Mouse (Mus musculus): ENCODE measurements around the gene Fam234a.
"Not testable (repeated sequence)": the region's sequence is repeated elsewhere in the genome, so short reads cannot be mapped to it uniquely, and the experiment has no call there.

Fam234a gene

DNA sequence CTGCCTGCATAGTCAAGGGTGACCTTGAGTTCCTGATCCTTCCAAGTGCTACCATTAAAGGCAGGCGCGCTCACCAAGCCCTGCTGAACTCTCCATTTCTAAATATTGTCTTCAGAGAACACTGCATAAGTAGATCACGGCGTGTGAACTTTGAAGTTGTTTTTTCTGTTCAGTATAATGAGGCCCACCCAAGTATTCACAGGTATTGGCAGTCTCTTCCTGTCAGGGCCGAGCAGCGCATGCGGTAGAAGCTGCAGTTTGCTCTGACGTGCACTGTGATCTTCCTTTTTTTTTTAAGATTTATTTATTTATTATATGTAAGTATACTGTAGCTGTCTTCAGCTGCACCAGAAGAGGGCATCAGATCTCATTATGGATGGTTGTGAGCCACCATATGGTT lies 9.7 kb downstream of the Fam234a start:
- no peak for DNase-seq (ENCODE audit: low spot score)

DNA sequence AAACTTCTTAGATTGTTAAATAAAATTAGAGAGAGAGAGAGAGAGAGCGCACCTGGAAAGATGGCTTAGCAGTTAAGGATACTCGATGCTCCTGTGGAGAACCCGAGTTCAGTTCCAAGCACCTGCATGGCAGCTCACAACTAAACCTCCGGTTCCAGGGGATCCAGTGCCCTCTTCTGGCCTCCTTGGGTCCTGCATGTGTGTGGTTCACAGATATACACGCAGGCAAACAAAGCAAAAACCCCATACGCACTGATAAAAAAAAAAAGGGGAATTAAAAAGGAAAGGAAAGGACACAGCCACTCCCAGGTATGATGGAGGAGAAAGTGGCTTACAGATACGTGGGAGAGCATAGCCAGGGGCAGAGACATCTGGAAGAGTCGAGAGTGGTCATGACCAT lies 11.2 kb downstream of the Fam234a start:
- DNase-seq (ENCODE audit: low spot score) = no peak

DNA sequence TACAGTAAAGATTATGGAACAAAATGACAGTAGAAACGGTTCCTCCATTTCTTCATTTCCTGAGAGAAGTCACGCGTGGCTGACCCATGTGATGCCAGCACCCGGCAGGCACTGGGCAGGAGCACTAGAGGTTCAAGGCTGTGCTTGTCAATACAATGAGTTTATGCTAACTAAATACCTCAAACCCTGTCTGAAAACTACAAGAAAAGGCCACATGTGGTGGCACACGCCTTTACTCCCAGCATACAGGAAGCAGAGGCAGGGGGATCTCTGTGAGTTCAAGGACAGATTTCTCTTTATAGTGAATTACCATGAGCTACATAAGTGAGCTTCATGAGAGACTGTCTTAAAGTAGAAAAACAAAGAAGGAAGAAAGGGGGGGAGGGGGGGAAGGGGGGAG lies 12.9 kb downstream of the Fam234a start:
- no peak for DNase-seq (ENCODE audit: low spot score)

DNA sequence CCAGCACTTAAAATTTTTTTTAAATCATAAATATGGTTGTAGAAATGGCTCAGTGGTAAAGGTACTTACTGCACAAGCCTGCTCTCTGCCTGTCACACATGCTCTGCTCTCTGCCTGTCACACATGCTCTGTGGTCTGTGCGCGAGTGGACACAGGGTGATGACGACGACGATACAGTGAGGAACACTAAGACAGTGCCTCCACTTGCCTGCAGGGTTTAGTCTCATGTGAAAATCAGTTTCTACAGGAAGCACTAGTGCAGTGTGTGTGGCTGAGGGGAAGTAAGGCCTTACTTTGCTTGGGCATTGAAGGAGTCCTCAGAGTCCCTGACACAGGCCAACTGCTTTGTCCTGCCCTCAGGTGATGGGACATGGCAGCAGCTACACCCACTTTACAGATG lies 14.3 kb downstream of the Fam234a start:
- DNase-seq (ENCODE audit: low spot score) = no peak

DNA sequence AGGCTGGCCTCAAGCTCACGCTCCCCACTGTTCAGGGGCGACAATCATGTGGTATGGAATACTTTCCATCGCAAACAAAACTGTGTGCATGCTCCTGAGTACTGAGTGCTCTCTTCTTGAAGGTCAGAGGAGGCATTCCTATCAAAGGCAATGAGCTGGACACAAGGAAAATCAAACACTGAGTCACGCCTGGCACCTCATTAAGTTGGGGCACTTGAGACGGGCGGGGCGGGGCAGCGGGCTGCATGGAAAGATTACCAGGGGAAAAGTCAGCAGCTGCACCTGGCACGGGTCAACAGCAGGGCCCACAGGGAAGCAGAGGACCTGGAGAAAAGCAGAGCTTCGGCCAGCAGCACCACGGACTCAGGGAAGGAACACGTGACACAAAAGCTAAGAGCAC lies 18.9 kb downstream of the Fam234a start:
- no peak for DNase-seq (ENCODE audit: low spot score)

DNA sequence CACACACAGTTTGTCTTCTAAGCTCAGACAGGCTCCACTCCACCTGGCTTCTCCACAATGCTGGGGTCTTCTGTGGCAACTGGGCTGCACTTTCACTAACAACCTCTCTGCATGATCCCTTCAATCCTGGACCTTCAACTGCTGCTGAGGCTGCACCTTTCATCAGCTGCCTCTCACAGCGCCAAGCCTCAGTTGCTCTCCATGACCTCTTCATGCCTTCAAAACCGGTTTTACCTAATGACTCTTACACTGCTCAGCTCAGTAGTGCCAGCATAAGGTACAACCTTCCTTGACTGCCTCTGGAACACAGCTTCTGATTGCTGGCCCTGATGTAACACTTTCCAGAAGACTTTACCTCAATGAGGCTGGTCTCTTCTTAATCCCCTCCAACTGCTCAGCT lies 22.5 kb downstream of the Fam234a start:
- DNase-seq (ENCODE audit: low spot score) = no peak

DNA sequence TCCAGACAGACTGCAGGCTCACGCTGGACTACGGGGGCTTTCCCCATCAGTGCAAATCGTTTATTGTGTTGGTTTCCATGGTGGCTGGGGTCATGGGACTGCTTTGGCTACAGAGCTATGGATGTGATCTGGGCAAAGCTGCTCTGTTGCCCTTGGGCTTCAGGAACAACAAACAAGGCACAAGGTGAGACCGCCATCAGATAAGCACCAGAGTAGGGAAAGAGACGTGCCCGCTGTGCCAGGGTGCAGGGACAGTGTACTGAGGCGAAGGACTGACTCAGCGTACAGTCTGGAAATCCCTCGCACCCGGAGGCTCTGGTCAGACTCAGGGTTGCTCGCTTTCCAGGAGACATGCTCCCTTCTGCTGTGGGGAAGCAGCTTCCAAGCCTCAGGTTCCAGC lies 31.4 kb downstream of the Fam234a start:
- no peak for DNase-seq (ENCODE audit: low spot score)

DNA sequence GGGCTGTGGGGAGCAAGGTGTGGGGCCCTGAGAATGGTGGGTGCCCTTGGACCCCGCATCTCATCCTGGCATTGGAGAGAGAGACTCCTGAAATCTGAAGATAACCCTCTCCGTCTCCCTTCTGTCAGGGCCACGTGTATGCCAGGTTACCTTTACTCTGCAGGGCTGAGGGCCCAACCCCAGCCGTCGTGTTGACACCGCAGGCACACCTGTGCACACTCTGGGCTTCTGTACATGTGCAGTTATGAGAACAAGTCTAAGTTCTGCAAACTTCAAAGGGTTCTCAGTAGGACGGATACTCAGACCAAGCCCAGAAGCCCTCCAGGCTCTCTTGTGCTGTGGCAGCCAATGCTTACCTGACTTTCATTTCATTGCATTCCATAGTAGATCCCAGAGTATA lies 31.8 kb downstream of the Fam234a start:
- DNase-seq (ENCODE audit: low spot score) = no peak

DNA sequence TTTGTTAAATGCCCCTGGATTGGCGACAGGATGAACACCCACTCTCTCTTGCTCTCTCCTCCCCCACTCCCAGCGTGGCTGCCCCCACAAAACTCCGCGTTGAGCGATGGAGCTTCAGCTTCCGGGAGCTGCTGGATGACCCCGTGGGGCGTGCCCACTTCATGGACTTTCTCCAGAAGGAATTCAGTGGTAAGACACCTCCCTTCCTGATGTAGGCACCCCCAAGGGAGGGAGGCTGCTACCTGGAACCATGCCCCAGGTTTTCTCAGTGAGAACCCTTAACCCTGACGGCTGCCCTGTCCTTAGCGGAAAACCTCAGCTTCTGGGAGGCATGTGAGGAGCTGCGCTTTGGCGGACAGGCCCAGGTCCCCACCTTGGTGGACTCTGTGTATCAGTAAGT lies 36.4 kb downstream of the Fam234a start, which contains the start of gene Arhgdig:
TSS of gene Arhgdig (minus strand) at position 101 of the 400 bp plus-strand sequence.
- no peak for DNase-seq (ENCODE audit: low spot score)

DNA sequence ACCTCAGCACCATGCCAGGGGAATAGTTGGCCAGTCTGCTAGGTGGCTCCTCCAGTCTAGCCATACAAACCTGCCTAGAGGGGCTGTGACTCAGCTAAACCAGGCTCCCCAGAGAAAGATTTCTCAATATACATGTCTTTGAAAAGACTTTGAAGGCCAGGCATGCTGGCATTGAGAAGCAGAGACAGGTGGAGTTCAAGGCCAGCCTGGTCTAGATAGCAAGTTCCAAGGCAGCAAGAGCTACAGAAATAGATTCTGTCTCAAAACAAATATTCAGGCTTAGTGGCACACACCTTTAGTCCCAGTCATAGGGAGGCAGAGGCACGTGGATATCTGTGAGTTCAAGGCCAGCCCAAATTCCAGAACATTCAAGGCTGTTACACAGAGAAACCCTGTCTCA lies 37.6 kb downstream of the Fam234a start:
- no peak for DNase-seq (ENCODE audit: low spot score)

DNA sequence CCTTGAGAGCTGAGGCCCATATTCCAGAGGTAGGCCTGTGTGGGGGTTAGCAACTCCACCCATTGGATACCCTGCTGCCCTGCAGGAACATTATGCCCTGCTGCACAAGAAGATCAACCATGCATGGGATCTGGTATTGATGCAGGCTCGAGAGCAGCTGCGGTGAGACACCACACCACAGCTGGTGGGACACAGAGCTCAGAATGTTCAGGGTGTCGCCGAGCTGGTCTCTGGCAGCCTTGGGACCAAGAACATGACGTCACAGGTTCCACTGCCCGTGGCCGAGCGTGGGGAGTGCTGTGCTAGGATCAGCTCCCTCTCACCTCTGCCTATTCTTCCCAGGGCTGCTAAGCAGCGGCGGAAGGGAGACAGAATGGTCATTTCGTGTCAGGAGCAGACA lies 39.3 kb downstream of the Fam234a start:
- DNase-seq (ENCODE audit: low spot score) = no peak

DNA sequence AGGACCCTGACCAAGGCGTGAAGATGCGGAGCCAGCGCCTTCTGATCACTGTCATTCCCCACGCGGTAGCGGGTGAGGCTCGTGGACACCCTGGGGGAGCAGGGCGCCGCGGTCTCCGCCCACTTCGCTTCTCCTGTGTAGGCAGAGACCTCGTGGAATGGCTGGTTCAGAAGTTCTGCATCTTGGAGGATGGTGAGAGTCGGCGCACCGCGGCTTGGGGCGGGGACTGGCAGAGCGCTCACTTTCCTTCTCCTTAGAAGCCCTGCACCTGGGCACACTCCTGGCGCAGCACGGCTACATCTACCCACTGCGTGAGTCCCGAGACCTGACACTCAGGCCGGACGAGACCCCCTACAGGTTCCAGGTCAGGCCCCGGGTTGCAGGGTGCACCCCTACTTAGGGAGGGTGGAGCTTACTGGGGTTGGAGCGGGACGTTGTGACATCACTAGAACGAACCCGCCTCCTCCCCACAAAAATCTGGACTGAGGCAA lies 40.7 kb downstream of the Fam234a start:
- DNase-seq (ENCODE audit: low spot score) = no peak

DNA sequence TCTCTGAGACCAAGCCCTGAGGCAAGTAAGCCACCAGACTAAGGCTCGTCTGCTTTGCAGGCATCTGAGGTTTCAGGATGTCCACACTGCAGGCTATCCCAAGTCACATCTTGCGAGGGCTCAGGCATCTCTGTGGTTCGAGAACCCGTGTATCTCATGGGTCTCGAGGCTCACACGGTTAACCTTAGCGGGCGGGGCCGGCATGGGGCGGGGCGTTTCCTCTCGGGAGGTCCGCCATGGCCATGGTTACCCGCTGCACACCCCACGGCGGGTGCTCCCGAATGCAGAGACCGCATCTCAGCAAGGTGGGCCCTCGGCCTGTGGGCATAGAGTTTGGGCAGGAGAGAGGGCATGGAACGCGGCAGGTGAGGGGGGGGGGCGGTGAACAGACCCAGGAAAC lies 41.3 kb downstream of the Fam234a start, which contains the start of gene Rgs11:
TSS of gene Rgs11 (plus strand) at position 215 of the 400 bp plus-strand sequence.
- no peak for DNase-seq (ENCODE audit: low spot score)

DNA sequence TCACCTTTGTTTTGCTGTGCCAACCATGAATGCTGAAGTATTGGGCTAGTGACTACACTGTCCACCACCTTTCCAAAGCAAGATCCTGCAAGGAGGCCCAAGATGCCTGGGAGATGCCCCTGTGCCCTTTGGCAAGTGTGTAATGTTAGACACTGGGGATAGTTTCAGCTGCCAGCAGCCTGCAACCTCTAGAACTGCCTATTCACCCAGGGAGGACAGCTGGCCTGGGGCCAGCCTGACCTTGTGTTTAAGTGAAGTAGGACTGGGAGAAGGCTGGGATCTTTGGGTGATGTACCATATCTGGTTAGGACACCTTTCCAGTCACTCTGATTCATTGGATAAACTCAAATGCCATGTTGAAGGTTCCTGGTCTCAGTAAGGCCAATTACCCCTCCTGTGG lies 42.0 kb downstream of the Fam234a start:
- no peak for DNase-seq (ENCODE audit: low spot score)

DNA sequence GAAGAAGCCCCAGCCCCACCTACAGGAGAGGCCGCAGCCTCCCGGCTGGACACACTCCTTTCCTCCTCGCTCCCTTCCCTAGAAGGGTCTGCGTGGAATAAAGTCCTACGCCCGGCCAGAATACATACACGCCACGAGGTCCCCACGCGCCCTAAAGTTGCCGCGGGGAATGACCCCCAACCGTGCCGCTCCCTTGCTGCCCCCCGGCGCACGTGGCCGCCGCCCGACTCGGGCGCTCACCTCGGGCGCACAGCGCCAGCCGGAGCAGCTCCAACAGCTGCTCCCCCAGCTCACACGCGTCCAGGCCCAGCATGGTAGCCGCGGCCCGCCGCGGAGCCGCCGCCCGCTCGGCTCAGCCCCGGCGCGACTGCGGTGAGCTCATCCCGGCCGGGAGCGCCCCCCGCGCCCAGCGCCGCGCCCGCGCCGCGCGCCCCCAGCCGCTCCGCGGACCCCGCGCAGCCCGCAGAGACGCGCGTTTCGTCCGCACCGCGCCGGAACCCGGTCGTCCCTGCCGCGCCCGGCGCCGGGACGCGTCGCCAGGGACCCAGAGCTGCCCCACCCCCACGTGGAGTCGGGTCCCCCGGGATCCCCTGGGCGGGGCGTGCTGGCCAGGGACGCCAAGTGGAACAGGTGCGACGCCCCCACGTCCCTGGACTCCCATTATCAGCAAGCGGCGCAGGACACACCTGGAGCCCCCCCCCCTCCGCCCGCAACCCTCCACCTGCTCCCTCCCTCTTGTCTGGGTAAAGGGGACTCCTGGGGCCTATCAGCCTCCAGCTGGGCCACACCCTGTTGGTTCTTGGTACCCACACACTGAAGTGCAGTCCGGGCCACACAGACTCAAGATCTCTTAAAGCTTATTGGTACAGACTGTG lies 43.0 kb downstream of the Fam234a start:
- no peak for DNase-seq (ENCODE audit: low spot score)

DNA sequence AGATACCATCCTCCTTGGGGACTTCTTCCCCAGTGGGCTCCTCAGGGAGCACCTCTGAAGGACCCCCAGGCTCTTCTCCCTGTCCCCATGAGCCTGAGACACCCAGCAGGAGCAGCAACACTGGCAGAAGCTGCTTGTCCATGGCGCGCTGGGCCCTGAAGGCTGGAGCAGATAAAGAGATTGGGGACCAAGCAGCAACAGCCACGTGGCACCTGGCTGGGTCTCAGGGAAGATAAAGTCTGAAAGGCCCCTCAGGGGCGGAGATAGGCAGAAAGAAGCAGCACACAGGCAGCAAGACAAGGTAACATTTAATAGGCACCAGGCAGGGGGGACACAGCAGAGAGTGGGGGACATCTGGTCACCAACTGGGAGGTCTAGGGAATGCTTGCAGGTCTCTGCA lies 45.1 kb downstream of the Fam234a start, which contains the start of gene Pdia2:
TSS of gene Pdia2 (minus strand) at position 196 of the 400 bp plus-strand sequence.
- no peak for DNase-seq (ENCODE audit: low spot score)

DNA sequence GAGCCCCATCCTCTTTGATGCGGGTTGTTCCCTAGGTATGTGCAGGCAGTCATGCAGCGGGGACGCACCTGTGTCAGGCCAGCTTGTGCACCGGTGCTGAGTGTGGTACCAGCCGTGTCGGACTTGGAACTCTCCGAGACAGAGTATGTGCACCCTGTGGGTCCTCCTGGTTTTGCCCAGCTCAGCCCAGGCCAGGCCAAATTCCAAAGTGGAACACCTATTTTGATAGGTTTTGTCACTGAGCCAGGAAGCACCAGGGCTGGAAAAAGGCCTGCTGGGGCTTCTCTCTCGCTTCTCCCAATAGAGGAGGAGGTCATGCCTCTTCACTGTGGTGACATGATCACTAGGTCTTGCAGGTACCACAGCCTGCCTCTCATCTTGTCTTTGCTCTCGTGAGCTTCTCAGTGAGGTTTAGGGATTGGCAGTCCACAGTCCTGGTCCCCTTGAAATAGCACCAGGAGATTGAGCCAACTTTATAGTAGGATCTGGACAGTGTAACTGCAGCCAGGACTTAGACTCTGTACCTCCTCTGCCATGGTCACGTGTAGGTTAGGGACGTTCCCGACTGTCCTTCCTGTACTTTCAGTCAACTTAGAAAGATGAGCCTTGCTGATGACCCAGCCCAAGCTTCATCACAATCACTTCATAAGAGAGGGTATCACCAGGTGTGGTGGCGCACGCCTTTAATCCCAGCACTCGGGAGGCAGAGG lies 51.4 kb downstream of the Fam234a start:
- no peak for DNase-seq (ENCODE audit: low spot score)

DNA sequence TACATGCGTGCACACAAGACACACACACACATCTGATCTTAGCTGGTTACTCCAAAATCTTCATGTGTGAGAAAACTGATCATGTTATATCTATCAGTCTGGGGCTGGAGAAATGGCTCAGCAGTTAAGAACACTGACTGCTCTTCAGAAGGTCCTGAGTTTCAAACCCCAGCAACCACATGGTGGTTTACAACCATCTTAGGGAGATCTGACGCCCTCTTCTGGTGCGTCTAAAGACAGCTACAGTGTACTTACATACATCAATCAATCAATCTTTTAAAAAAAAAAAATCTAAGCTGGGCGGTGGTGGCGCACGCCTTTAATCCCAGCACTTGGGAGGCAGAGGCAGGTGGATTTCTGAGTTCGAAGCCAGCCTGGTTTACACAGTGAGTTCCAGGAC lies 52.6 kb downstream of the Fam234a start:
- not testable (repeated sequence) for DNase-seq (ENCODE audit: low spot score)

DNA sequence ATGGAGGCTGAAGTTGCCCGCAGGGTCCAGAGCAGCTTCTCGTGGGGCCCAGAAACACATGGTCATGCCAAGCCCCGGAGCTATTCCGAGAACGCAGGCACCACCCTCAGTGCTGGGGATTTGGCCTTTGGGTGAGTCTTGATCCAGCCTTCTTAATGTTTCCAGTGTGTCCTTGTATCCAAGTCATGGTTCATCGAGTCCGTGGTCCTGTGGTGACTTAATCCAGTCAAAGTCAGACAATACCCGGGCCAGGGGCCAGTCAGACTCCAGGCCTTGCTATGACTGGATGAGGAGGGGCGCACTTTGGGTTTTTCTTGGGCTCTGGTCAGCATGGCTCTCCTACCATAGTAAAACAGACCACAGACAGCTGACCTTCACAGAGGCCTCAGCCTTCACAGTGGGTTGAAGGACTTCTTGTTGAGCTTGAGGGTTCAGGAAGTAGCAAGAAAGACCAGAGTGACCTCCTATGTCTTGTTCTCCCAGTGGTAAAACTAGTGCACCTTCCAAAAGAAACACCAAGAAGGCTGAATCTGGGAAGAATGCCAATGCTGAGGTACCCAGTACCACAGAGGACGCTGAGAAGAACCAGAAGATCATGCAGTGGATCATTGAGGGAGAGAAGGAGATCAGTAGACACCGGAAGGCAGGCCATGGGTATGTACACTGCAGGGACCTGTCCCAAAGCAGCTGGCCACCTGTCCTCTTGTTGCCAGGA lies 55.8 kb downstream of the Fam234a start:
- DNase-seq (ENCODE audit: low spot score) = no peak

DNA sequence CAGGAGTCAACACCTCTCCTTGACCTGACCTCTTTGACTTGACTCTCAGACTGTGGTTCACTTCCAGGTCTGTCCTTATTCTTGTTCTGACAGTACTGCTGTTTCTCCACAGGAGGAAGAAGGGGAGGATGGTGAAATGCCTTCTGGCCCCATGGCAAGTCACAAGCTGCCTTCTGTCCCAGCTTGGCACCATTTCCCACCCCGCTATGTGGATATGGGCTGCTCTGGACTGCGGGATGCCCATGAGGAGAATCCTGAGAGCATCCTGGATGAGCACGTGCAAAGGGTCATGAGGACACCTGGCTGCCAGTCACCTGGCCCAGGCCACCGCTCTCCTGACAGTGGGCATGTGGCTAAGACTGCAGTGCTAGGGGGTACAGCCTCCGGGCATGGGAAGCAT lies 56.5 kb downstream of the Fam234a start:
- DNase-seq (ENCODE audit: low spot score) = no peak

DNA sequence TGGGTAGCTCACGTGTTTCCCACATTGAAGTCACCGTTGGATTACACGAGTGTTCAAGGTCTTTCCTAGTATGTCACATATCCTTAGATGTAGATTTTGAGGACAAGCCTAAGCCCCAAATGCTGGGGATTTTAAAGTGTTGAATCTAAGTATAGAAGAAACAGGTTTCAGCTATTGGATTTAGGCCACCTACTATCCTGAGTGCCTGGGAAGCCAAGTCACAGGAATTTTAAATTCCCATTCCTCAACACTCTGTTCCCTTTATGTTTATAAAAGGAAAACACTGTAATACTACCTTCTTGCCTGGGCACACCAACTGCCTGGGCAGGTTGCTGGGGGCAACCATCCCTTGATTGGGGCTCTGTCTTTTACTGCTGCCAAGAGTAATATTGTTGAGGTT lies 62.9 kb downstream of the Fam234a start:
- DNase-seq (ENCODE audit: low spot score) = no peak

DNA sequence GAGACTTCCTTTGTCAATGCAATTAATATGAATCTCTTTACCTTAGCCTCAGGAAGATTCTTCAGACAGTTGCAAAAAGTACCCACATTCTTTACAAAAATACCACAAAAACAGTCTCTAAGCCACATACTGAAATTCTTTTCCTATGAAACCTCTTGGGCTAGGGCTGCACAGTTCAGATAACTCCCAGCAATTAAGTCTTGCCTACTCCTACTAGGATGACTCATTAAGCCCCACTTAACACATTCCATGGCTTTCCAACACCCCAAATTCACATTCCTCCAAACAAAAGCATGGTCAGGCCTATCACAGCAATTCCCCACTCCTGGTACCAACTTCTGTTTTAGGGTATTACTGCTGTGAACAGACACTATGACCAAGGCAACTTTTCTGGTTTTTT lies 65.4 kb downstream of the Fam234a start:
- DNase-seq (ENCODE audit: low spot score) = no peak
